Mouse (Mus musculus): ENCODE measurements around the gene D630003M21Rik. TPM values are rescaled to one million over a fixed set of nuclear protein-coding genes. Genes with fewer than 3 reads are reported as not detected.

The D630003M21Rik gene
- total and polyA plus RNA-seq, 2 experiments, result 0.46 to 0.69 TPM

- H3K4me1 ChIP-seq (ENCODE audit: control insufficient read depth, insufficient read depth, low read length), result peaks cover 23% of the 10 kb centered on the region
- H3K36me3 ChIP-seq (ENCODE audit: control insufficient read depth, insufficient read depth, low read length), result no peaks in the 10 kb centered on the region
- TF ChIP-seq CTCF (IDR thresholded peaks at IDR 0.05; ENCODE audit: low read depth, low read length) (no peak), POLR2A (IDR thresholded peaks at IDR 0.05; ENCODE audit: extremely low read depth, insufficient read depth, low read length) (no peak)
- no peak overlapping the region for H3K27ac ChIP-seq (replicated peaks; ENCODE audit: insufficient read depth, low read depth, low read length)
- no peaks in the 10 kb centered on the region for H3K27me3 ChIP-seq (ENCODE audit: control insufficient read depth, insufficient read depth, low read length)
- no peak overlapping the region for H3K4me3 ChIP-seq (ENCODE audit: insufficient read depth, low read depth, low read length)
- no peak for DNase-seq (ENCODE audit: extremely low read depth, low read depth, low spot score)
- no peaks in the 10 kb centered on the region for H3K79me2 ChIP-seq (ENCODE audit: control insufficient read depth, insufficient read depth, low read length)
- no peak overlapping the region for H3K9ac ChIP-seq (ENCODE audit: low read depth, low read length)
- WGBS, result 65% methylated on average over 6 of the region's 6 CpGs
These were observed 66.0 kb downstream of the D630003M21Rik start for GRCm38 (mm10) chr2:158163034-158163433.

- Histone ChIP-seq H3K27me3 (ENCODE audit: control insufficient read depth, insufficient read depth, low read length) (no peaks in the 10 kb centered on the region), H3K4me1 (ENCODE audit: control insufficient read depth, insufficient read depth, low read length) (peaks cover 25% of the 10 kb centered on the region), H3K36me3 (ENCODE audit: control insufficient read depth, insufficient read depth, low read length) (no peaks in the 10 kb centered on the region), H3K79me2 (ENCODE audit: control insufficient read depth, insufficient read depth, low read length) (no peaks in the 10 kb centered on the region), H3K4me3 (ENCODE audit: insufficient read depth, low read depth, low read length) (no peak overlapping the region), H3K9ac (ENCODE audit: low read depth, low read length) (no peak overlapping the region), H3K27ac (replicated peaks; ENCODE audit: insufficient read depth, low read depth, low read length) (peak overlapping the region; percentile 35)
- TF ChIP-seq CTCF (IDR thresholded peaks at IDR 0.05; ENCODE audit: low read depth, low read length), result no peak
- DNase-seq (ENCODE audit: extremely low read depth, low read depth, low spot score), result peak; percentile 69
- WGBS, result 42% methylated on average over 6 of the region's 6 CpGs
These were observed 67.3 kb downstream of the D630003M21Rik start for GRCm38 (mm10) chr2:158161761-158162160.

- Histone ChIP-seq H3K36me3 (ENCODE audit: control insufficient read depth, insufficient read depth, low read length) (no peaks in the 10 kb centered on the region), H3K27ac (replicated peaks; ENCODE audit: insufficient read depth, low read depth, low read length) (peak overlapping the region; percentile 81), H3K27me3 (ENCODE audit: control insufficient read depth, insufficient read depth, low read length) (no peaks in the 10 kb centered on the region), H3K79me2 (ENCODE audit: control insufficient read depth, insufficient read depth, low read length) (no peaks in the 10 kb centered on the region), H3K4me3 (ENCODE audit: insufficient read depth, low read depth, low read length) (no peak overlapping the region; the same call in 1 of the 2 replicates), H3K4me1 (ENCODE audit: control insufficient read depth, insufficient read depth, low read length) (peaks cover 26% of the 10 kb centered on the region), H3K9ac (ENCODE audit: low read depth, low read length) (peak overlapping the region; percentile 24; the same call in 1 of the 2 replicates)
- no peak for TF ChIP-seq CTCF (IDR thresholded peaks at IDR 0.05; ENCODE audit: low read depth, low read length)
- no peak for TF ChIP-seq POLR2A (IDR thresholded peaks at IDR 0.05; ENCODE audit: extremely low read depth, insufficient read depth, low read length)
- DNase-seq (ENCODE audit: extremely low read depth, low read depth, low spot score), result peak; percentile 89
- 4% methylated on average over 7 of the region's 7 CpGs for WGBS
These were observed 69.4 kb downstream of the D630003M21Rik start for GRCm38 (mm10) chr2:158159376-158160235.

GRCm38 (mm10) chr2:158157654-158158053, 71.4 kb downstream of the D630003M21Rik start:
- Histone ChIP-seq H3K36me3 (ENCODE audit: control insufficient read depth, insufficient read depth, low read length) (no peaks in the 10 kb centered on the region), H3K27me3 (ENCODE audit: control insufficient read depth, insufficient read depth, low read length) (no peaks in the 10 kb centered on the region), H3K9ac (ENCODE audit: low read depth, low read length) (no peak overlapping the region), H3K4me1 (ENCODE audit: control insufficient read depth, insufficient read depth, low read length) (peaks cover 24% of the 10 kb centered on the region), H3K27ac (replicated peaks; ENCODE audit: insufficient read depth, low read depth, low read length) (no peak overlapping the region), H3K79me2 (ENCODE audit: control insufficient read depth, insufficient read depth, low read length) (no peaks in the 10 kb centered on the region), H3K4me3 (ENCODE audit: insufficient read depth, low read depth, low read length) (no peak overlapping the region)
- DNase-seq (ENCODE audit: extremely low read depth, low read depth, low spot score), result no peak
- TF ChIP-seq POLR2A (IDR thresholded peaks at IDR 0.05; ENCODE audit: extremely low read depth, insufficient read depth, low read length), result no peak
- no peak for TF ChIP-seq CTCF (IDR thresholded peaks at IDR 0.05; ENCODE audit: low read depth, low read length)
- 95% methylated on average over 8 of the region's 8 CpGs for WGBS

- H3K79me2 ChIP-seq (ENCODE audit: control insufficient read depth, insufficient read depth, low read length), result no peaks in the 10 kb centered on the region
- H3K27me3 ChIP-seq (ENCODE audit: control insufficient read depth, insufficient read depth, low read length), result no peaks in the 10 kb centered on the region
- no peaks in the 10 kb centered on the region for H3K36me3 ChIP-seq (ENCODE audit: control insufficient read depth, insufficient read depth, low read length)
- H3K9ac ChIP-seq (ENCODE audit: low read depth, low read length), result no peak overlapping the region
- H3K4me1 ChIP-seq (ENCODE audit: control insufficient read depth, insufficient read depth, low read length), result peaks cover 17% of the 10 kb centered on the region
- H3K27ac ChIP-seq (replicated peaks; ENCODE audit: insufficient read depth, low read depth, low read length), result no peak overlapping the region
- 86% methylated on average over 9 of the region's 9 CpGs for WGBS
- no peak overlapping the region for H3K4me3 ChIP-seq (ENCODE audit: insufficient read depth, low read depth, low read length)
- no peak for TF ChIP-seq POLR2A (IDR thresholded peaks at IDR 0.05; ENCODE audit: extremely low read depth, insufficient read depth, low read length)
- TF ChIP-seq CTCF (IDR thresholded peaks at IDR 0.05; ENCODE audit: low read depth, low read length), result no peak
- no peak for DNase-seq (ENCODE audit: extremely low read depth, low read depth, low spot score)
These were observed 72.5 kb downstream of the D630003M21Rik start for GRCm38 (mm10) chr2:158156487-158156886.

- H3K27ac ChIP-seq (replicated peaks; ENCODE audit: insufficient read depth, low read depth, low read length), result peak overlapping the region; percentile 58
- peak; percentile 94 for DNase-seq (ENCODE audit: extremely low read depth, low read depth, low spot score)
- H3K4me1 ChIP-seq (ENCODE audit: control insufficient read depth, insufficient read depth, low read length), result peaks cover 13% of the 10 kb centered on the region
- 19% methylated on average over 2 of the region's 2 CpGs for WGBS
- no peaks in the 10 kb centered on the region for H3K36me3 ChIP-seq (ENCODE audit: control insufficient read depth, insufficient read depth, low read length)
- H3K9ac ChIP-seq (ENCODE audit: low read depth, low read length), result no peak overlapping the region
- no peak overlapping the region for H3K4me3 ChIP-seq (ENCODE audit: insufficient read depth, low read depth, low read length)
- H3K27me3 ChIP-seq (ENCODE audit: control insufficient read depth, insufficient read depth, low read length), result no peaks in the 10 kb centered on the region
- no peaks in the 10 kb centered on the region for H3K79me2 ChIP-seq (ENCODE audit: control insufficient read depth, insufficient read depth, low read length)
- TF ChIP-seq POLR2A (IDR thresholded peaks at IDR 0.05; ENCODE audit: extremely low read depth, insufficient read depth, low read length) (no peak), CTCF (IDR thresholded peaks at IDR 0.05; ENCODE audit: low read depth, low read length) (no peak)
These were observed 73.4 kb downstream of the D630003M21Rik start for GRCm38 (mm10) chr2:158155615-158156014.
